Mouse (Mus musculus) olfactory bulb, adult 2 months (tissue): ENCODE measurements around the gene Olfr889.
"Not testable (repeated sequence)": the region's sequence is repeated elsewhere in the genome, so short reads cannot be mapped to it uniquely, and the experiment has no call there.

ENCODE experiments used
- CTCF ChIP-seq: fragments of 200-500 bp; IDR thresholded peaks from 2 replicates; pipeline ENCODE4 v1.5.1; 2012; ENCODE audit warnings: low read depth, mild to moderate bottlenecking, low read length, moderate library complexity; ENCODE audit not compliant: insufficient read depth
- POLR2A ChIP-seq: fragments of 200-500 bp; IDR thresholded peaks from 2 replicates; pipeline ENCODE4 v1.6.1; 2012; ENCODE audit warnings: mild to moderate bottlenecking, low read depth, low read length, moderate library complexity; ENCODE audit not compliant: insufficient read depth

GRCm38 (mm10) chr9:38168341-38168740 is 53.3 kb downstream of the Olfr889 start:
- TF ChIP-seq CTCF, POLR2A: not testable (repeated sequence)
